In genomic region chr3:123612271-123612670, GRCm38 (mm10) we compare ENCODE assay signal across 27 mouse cellular contexts.
"Had no signal": no experiment of that assay in that cellular context is flagged by ENCODE, and none has a peak within 500 bp of the region (broad histone marks: within the 10 kb centered on the region; RNA-seq: fewer than 3 reads in every experiment).

No protein-coding gene starts in this region.

- H3K4me1 ChIP-seq: embryonic facial prominence, embryonic 12.5 days; embryonic facial prominence, embryonic 13.5 days; embryonic facial prominence, embryonic 15.5 days; forebrain, embryonic 13.5 days; forebrain, embryonic 15.5 days; heart, embryonic 10.5 days had no signal

- H3K4me3 ChIP-seq: embryonic facial prominence, embryonic 10.5 days; embryonic facial prominence, embryonic 12.5 days; embryonic facial prominence, embryonic 13.5 days; embryonic facial prominence, embryonic 15.5 days; erythroblast, embryonic 14.5 days; forebrain, embryonic 10.5 days; forebrain, embryonic 12.5 days; forebrain, embryonic 13.5 days; forebrain, embryonic 15.5 days; gastrocnemius, adult 2 months; heart, adult 2 months; heart, embryonic 10.5 days had no signal

- H3K9ac ChIP-seq: embryonic facial prominence, embryonic 12.5 days; embryonic facial prominence, embryonic 13.5 days; embryonic facial prominence, embryonic 15.5 days; forebrain, embryonic 12.5 days; forebrain, embryonic 13.5 days; forebrain, embryonic 15.5 days; forebrain, postnatal 0 days had no signal

- H3K27me3 ChIP-seq: embryonic facial prominence, embryonic 12.5 days; embryonic facial prominence, embryonic 13.5 days; embryonic facial prominence, embryonic 15.5 days; forebrain, embryonic 12.5 days; forebrain, embryonic 13.5 days; forebrain, embryonic 15.5 days had no signal

- DNase-seq: cerebellum, adult 9-10 months; cerebellum, adult 9-11 months; cerebellum, postnatal 10 days; cerebellum, postnatal 14 days; cerebellum, postnatal 25 days; cerebellum, postnatal 36 days; embryo, embryonic 11 days; forebrain, postnatal 0 days; gastrocnemius, adult 2 months; gastrocnemius, postnatal 10 days; gastrocnemius, postnatal 14 days; gastrocnemius, postnatal 25 days; gastrocnemius, postnatal 36 days; heart, adult 11 months; heart, adult 18-20 months; heart, adult 2 months had no signal

- H3K9me3 ChIP-seq: embryonic facial prominence, embryonic 12.5 days; embryonic facial prominence, embryonic 15.5 days; forebrain, embryonic 10.5 days; forebrain, embryonic 13.5 days; forebrain, embryonic 15.5 days; heart, embryonic 10.5 days had no signal

- H3K27ac ChIP-seq: embryonic facial prominence, embryonic 10.5 days; embryonic facial prominence, embryonic 12.5 days; embryonic facial prominence, embryonic 13.5 days; embryonic facial prominence, embryonic 15.5 days; forebrain, embryonic 10.5 days; forebrain, embryonic 12.5 days; forebrain, embryonic 13.5 days; forebrain, embryonic 15.5 days; gastrocnemius, adult 2 months; heart, adult 2 months; heart, embryonic 10.5 days had no signal

- H3K36me3 ChIP-seq: embryonic facial prominence, embryonic 10.5 days; embryonic facial prominence, embryonic 12.5 days; embryonic facial prominence, embryonic 13.5 days; embryonic facial prominence, embryonic 15.5 days; forebrain, embryonic 10.5 days; forebrain, embryonic 12.5 days; forebrain, embryonic 15.5 days; heart, embryonic 10.5 days had no signal

- H3K4me2 ChIP-seq: embryonic facial prominence, embryonic 12.5 days; embryonic facial prominence, embryonic 13.5 days; embryonic facial prominence, embryonic 15.5 days; forebrain, embryonic 12.5 days; forebrain, embryonic 13.5 days; forebrain, embryonic 15.5 days; heart, embryonic 11.5 days had no signal
